Mouse (Mus musculus) heart, postnatal 4 days (tissue): ENCODE results near the gene Dmp1. TPM values are rescaled to one million over a fixed set of nuclear protein-coding genes. Genes with fewer than 3 reads are reported as not detected.

Experiments
- DNase-seq: peaks from one replicate; pipeline ENCODE4 v3.0.0; 2021
- total RNA-seq, 2 experiments: library from RNA; stranded (reverse); gene quantifications; 2 replicates each; pipeline ENCODE4 v1.2.3; 2021

The Dmp1 gene
- total RNA-seq, 2 experiments from 2014 or later = not detected

DNA sequence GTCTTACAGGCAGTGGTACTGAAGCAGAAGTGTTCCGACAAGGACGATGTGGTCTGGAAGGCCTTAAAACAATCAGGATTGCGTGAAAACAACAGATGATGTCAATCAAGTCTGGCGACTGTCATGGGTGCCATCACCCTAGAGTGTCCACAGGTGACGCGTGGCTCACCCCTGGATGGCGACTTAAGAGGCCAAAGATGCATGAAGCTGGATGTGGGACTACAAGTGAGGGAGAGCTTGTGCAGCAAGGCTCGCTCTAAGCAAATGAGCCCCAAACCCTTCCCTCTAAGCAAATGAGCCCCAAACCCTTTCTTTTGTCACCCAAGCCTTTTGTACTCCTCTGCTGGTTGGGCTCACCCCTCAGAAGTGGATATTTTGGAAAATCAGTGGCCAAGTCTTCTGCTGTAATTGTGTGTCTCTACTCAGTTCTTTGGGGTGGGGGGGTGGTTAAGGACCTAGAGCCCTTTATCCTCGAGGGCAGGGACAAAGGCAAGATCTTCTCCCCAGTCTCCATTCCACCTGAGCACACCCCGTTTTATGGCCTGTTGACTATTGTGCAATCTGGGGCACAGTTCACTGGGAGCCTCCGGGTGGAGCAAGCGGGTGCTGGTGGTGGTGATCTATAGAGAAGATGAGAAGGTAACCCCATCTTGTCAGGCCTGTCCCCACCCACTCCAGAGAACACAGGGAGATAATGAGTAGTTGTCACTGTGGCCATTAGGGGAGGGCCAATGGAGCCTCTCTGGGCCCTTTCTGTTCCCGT lies 60.8 kb downstream of the Dmp1 start:
- DNase-seq = no peak

Other genes with a start within 250 kb of the Dmp1 start
- gene Hsd17b13, start 225.2 kb upstream of the Dmp1 start, total RNA-seq = under 1 TPM in 1 of 2 experiments, not detected in 1; 0.26 TPM
- gene Hsd17b11, start 180.7 kb upstream of the Dmp1 start, total RNA-seq = 10 to 100 TPM; 24.0 to 26.4 TPM
- 10 to 100 TPM; 43.1 to 44.1 TPM for gene Nudt9, start 156.3 kb upstream of the Dmp1 start, total RNA-seq
- gene Gm17660, start 125.0 kb upstream of the Dmp1 start, total RNA-seq = not detected
- 100 to 1,000 TPM; 242 to 250 TPM for gene Sparcl1, start 88.9 kb upstream of the Dmp1 start, total RNA-seq
- gene Dspp, start 31.9 kb upstream of the Dmp1 start, total RNA-seq = not detected
- gene Ibsp, start 96.6 kb downstream of the Dmp1 start, total RNA-seq = not detected
- not detected for gene Mepe, start 122.7 kb downstream of the Dmp1 start, total RNA-seq
- gene Spp1, start 232.5 kb downstream of the Dmp1 start, total RNA-seq = under 1 TPM; 0.45 to 0.61 TPM